Mouse (Mus musculus): ENCODE data around the gene Hoxd3.

Hoxd3 gene

DNA sequence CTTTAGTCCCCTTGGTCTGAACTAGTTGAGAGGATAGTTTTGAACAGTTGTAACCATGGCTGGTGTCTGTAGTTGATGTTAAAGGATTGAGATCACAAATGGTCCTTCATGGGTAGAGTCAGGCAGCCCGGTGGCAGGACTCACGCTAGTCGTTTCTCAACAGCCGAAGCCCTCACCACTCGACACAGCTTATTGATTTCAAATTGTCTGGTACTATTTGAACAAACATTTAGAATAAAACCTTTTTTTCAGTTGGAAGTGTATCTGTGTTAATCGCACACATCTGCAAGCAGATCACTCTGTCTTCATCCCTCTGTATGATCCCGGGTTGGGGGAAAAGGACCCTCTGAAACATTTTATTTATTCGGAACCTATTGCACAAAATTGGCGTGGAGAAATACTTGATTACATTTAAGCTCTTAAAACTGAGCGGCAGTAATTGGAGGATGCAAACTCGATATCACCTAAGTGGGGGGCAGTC, 36.0 kb downstream of the Hoxd3 start:
- DNase-seq: no peak

DNA sequence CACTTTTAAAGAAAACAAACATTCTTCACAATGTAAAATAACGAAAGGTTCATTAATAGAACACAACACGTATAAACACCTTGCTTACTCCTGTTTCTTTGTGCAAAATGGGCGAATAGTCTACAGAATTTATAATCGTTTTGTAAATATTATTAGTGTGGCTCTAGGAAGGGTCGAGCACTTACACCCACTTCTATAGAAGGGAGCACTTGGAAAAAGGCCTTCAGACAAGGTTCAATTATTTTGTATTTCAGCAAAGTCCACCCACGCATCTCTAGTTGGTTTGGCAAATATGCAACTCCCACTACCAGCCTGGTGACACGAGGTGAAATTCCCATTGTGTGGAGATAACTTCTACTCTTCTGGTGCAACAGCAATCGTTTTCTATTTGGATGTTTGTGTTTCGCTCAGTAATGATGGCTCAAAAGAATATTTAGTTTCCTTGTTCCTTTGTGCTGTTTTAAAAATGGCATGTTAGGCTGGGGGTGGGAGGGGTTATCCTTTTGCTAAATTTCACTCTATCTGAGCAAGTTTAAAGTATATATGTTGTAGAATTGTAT, 36.8 kb downstream of the Hoxd3 start:
- no peak for DNase-seq

DNA sequence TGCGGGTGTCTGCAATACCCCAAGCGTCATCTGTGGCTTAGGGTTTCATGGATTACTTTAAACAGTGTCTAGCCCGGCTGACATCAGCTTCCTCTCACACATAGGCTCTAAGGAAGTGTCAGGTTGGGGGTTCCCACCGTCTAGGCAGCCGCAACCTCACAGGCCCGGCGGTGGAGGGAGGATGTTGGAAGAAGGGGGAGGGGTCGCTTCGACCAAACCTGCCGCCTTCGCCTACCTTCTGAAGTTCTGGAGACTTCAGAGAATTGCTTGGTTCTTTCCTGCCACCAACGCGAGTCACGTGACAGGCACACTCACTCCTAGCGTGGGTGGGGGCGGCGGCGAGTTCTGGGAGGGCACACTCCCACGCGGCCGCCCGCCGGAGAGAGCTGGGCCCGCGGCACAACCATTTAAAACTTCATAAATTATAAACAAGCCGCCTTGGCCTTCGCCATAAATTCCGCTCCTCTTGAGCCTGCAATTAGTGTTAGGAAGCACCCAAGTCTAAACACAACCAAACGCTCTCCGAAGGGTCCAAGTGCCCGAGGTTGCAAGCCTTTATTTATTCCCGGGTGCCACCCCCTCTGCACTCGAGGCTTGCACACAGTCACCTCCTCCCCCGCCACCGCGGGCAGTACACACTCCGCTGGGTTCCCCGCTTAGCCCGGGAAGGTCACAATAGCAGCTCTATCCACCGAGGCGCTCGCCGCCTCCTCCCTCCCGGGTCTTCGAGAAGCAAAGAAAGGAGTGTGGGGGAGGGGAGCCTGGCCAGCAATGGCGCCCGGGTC, 37.8 kb downstream of the Hoxd3 start:
- peak; percentile 58 to 72 for DNase-seq

DNA sequence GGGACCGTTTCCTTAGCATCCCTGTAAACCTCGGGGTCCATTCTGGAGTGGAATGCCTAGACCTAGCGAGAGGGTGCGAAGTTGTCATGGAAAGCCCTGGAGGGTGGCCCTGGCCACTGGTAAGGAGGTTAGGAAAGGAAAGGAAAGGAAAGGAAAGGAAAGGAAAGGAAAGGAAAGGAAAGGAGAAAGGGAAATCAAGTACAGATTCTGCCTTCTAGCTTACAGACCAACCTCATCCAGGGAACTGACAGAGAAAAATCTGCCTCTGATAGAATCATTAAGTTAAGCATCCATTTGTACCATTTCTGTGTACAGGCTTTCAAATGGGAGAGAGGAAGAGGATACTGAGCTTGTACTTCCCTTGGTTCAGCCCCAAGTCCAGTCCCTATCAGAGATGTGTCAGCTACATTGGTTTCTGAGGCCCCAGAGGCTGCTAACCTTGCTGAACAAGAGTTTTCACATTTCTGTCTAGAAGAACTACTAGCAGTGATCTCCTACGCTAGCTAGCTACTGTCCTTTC, 39.1 kb downstream of the Hoxd3 start:
- DNase-seq: no peak

DNA sequence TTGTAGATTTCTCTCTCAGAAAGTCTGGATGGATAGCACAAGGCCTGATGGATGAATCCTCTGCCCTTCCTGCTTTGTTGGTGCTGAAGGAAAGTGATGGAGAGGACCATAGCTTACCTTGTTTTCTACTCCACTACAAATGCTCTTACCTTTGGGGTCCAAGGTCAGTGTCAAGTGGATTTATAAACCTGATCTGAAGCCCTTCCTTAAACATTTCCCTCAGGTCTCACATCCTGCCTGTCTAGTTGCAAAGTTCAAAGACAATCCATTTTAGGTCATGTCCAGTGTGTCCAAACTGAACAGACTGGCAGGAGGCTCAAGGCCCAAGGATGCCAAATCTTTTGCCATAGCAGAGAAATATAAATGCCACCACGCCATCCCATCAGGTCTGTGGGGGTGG, 40.1 kb downstream of the Hoxd3 start:
- DNase-seq: no peak

DNA sequence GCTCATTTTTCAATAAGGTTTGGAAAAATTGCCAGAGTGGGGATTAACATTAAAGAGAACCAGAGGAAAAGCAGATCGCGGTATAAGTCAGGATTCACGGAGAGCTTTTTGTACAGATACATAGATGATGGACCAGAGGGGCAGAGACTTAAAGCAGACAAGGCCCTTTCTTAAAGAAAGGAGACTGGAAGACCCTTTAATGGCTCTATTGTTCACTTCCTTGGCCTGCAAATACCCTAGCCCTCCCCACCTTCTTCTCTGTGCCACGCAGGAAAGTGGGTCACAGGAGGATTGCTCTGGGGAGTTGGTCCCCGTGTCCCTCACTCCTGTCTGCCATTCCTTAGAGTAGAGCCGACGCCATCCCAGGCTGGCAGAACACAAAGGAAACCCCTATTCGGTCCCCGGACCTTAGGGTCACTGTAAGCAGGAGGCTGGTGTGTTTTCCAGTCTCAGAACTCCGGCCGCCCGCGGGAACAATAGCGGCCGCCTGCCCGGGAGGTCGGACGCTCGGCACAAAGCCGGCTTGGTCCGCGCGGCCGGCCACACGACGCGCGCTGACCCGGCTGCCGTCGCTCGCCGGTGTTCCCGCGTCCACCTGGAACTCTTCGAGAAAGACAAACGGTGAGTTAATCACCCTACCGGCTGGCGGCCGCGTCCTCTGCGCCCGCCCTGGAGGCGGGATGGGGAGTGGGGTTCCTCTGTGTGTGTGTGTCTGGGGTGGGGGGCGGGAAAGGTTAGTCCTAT, 40.9 kb downstream of the Hoxd3 start:
- peak in 1 of 2 experiments; percentile 29 for DNase-seq

DNA sequence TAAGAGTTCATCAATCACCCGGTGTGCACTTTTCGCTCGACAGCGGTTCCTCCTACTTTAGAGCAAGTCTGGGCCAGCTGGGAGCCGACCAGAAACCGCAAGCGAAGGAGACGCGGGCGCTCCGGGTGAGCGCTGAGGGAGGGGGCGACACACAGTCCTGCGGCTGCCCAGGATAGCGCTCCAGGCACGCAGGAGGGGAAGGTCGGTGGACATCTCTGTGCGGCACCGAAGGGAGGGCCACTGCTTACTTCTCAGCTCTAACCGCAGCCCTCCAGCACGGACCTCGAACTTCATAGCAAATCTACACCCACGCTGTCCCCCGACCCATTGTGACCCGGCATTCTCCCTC, 41.4 kb downstream of the Hoxd3 start:
- no peak for DNase-seq

DNA sequence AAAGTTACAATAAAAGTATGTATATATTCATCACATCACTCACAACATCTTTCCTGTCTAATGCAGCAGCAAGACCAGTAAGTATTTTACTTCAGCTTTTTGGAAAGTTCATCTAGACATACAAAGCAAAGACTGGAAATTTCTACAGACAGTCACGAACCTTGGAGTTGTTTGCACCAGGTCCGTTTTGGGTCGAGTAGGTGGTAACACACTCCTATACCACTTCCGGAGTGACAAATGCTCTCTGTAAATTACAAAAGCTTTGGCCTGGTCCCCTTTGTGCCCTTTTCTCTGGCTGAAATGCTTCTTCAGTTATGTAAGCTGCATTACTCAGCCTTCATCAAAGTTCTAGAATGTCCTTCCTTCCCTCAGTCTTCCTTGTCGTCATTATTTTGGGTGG, 42.0 kb downstream of the Hoxd3 start:
- no peak for DNase-seq

DNA sequence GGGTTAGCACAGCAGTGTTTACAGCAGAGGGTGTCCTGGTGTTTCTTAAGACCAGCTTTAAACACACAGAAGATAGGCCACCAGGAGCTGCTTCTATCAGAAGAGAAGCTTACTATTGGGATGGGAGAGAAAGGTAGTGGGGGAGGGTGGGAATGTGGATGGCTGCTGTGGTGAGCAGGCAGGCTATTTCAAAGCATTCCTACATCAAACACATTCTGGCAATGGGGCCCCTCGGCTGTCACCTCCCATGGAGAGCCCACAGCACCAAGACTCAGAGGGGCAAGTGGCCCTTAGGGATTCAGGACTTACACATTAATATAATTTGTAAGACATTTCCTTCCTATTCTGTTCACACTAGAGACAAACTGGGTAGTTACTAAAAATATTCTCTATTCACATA, 48.4 kb downstream of the Hoxd3 start:
- no peak for DNase-seq

DNA sequence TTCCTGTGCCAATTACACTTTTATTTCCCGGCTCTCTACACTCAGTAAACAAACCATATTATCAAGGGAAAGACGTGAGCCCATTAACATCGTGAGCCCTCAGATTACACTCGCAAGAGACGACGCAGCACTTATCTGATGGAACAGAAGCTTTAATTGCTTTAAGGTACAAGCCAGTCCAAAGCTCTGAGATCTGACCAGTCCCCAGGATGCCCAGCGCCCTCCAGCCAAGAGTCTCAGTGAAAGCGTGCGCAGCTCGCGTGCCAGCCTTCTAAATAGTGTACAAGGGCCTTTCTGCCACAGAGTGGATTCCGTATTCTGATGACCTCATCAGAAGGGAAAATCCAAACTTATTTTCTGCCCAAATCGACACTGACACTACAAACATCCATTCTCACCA, 50.2 kb downstream of the Hoxd3 start:
- DNase-seq: no peak

DNA sequence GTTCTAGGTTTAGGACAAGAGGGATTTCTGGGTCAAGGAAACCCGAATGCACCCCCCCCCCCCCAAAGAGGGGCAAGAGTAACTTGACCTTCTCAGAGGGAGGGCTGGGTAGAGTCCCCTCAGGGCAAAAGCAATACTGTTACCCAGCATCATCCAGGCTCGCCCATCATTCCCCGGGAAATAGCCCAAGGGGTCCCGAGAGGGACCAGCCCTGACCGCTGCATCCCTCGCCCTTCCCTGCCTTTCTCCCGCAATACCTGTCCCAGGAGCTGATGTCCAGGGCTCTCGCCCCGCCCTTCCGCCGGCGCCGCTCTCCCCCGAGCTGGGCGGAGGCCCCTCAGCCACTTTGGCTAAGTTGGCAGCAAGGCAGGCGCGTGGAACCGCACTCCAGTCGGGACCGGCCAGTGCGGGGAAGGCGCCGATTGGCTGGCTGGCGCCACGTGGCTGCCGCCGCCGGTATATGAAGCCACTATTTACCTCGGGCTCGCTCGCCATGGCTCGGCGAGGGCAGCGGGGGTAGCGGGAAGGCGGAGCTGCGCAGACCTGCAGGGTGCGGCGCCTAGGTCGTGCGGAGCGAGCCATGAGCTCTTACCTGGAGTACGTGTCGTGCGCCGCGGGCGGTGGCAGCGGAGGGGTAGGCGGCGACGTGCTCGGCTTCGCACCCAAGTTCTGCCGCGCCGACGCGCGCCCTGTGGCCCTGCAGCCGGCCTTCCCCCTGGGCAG, 51.0 kb downstream of the Hoxd3 start, which contains the start of gene Hoxd1:
Gene Hoxd1 (plus strand): TSS at position 459 of the 723 bp plus-strand sequence.
- DNase-seq: peak; percentile 65 to 76

DNA sequence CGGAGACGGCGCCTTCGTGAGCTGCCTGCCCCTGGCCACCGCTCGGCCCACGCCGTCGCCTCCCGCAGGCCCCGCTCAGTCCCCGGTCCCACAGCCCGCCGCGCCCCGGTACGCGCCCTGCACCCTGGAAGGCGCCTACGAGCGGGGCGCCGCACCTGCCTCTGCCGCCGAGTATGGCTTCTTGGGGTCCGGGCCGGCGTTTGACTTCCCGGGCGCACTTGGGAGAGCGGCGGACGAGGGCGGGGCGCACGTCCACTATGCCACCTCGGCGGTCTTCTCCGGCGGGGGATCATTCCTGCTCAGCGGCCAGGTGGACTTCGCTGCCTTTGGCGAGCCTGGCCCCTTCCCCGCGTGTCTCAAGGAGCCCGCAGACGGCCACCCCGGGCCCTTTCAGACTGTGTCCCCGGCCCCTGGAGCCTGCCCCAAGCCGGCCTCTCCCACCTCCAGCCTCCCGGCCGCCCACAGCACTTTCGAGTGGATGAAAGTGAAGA, 51.6 kb downstream of the Hoxd3 start:
- DNase-seq: peak in 1 of 2 experiments; percentile 14

DNA sequence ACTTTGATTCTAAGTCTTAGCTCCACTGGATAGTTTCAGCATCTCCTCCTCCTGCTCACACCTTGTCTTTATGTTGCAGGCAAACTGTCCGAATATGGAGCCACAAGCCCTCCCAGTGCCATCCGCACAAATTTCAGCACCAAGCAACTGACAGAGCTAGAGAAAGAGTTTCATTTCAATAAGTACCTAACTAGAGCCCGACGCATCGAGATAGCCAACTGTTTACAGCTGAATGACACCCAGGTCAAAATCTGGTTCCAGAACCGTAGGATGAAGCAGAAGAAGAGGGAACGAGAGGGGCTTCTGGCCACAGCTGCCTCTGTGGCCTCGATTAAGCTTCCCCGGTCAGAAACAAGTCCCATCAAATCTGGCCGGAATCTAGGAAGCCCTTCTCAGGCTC, 52.2 kb downstream of the Hoxd3 start:
- no peak for DNase-seq

DNA sequence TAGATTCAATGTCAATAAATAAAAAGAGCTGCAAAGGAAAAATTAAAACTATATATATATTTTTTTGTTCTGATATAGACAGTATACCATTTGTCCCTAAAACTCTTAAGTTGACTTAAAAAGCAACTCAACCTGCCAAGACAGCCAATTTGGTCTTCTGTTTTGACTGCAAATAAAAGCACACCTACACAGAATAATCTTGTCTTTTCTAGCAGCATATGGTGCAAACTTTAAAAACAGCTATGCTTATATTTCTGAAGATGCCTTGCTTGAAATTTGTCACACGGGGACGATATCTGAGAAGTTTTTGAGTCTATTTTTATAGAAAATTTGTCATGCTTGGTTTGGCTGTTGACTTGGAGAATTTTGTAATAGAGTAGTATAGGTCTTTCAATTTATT, 62.6 kb downstream of the Hoxd3 start:
- no peak for DNase-seq

DNA sequence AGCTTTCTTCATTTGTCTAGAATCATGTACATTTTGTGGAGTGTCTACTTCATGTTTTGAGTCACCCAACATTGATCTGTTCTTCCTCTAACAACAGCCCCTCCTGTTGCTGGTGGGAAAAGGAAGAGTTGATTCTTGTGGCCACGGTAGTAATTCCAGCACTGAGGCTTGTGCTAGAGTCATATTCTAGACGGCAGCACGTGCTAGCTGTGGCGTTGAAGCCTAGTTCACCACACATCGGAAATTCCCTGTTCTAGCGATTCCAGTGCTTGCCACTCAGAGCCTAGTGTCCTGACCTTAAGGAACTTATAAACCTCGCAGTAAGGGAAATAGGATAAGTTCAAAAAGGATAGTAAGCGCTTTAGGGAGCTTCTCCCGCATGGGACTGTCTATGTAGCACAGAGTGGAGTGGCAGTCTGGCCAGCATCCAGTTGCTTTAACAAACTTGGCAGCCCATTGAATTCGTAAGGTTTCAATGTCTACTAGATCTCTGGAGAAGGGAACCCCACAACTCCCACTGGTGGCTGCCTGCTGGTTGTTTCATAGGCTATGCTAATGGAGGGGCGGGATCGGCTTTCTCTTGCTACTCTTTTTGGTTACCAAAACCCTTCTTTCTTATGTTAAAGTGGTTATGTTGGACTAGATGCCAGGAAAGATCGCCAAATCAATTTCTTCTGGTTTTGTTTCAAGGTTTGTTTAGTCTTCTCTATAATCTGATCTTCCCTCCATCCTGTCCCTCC, 66.0 kb downstream of the Hoxd3 start:
- no peak for DNase-seq

DNA sequence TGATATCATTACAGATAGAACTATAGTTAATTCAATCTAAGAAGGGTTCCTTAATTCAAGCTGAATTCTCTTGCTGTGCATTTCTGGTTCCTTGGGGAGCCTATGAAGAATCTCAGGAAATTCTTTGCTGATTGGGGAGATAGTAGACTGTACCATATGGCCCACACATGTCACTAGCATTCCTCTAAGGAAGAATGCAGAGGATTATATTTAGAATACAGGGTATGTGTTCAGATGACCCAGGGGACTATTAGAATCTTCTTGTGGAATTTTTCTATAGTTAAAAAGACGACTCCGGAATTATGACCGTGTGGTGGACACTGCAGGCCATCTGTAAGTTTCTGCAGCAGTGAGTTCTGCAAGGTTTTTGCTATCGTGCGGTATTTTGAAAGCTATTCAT, 69.7 kb downstream of the Hoxd3 start:
- DNase-seq: no peak

DNA sequence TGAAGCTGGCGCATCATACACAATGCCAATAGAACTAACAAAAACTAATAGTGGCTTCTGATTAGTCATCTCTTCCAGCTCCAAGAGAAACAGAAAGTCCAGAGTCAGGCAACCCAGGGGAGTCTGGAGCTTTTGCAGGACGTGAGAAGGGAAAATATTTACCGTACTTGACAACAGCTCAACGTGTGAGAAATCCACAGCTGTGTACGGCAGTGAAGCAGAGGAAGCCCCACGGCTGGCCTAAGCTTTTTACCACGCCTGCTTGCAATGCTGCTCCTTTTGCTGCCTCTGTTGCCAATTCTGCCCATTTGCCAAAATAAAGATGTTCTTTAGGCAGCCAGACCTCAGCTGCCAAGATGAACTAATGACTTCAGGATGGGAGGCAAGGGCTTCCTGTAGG, 83.8 kb downstream of the Hoxd3 start:
- no peak for DNase-seq
